Mouse (Mus musculus): ENCODE results near the gene Lrrc57. TPM values are rescaled to one million over a fixed set of nuclear protein-coding genes. Genes with fewer than 3 reads are reported as not detected.

Lrrc57 gene
- polyA plus RNA-seq (2012; rRNA removed; ENCODE audit: low replicate concordance): 4.6 and 7.9 TPM in 2 replicates

GRCm38 (mm10) chr2:120608830-120609723, at the start of gene Lrrc57, which contains the start of gene Haus2:
Gene Lrrc57 (minus strand): TSS chr2:120609520.
Gene Haus2 (plus strand): TSS chr2:120609383.

GRCm38 (mm10) chr2:120628886-120629735, 19.8 kb upstream of the Lrrc57 start, which contains the start of gene Stard9:
Gene Stard9 (plus strand): TSS chr2:120629121.

GRCm38 (mm10) chr2:120566886-120567797, 42.2 kb downstream of the Lrrc57 start, which contains the start of gene Snap23:
Gene Snap23 (plus strand): TSS chr2:120567671.

GRCm38 (mm10) chr2:120563235-120563990, 45.9 kb downstream of the Lrrc57 start, which contains the start of gene Zfp106:
Gene Zfp106 (minus strand): TSS chr2:120563843.

Other genes with a start within 250 kb of the Lrrc57 start
- 3.5 and 6.2 TPM in 2 replicates for gene Ganc, start 205.6 kb downstream of the Lrrc57 start, polyA plus RNA-seq (2012; rRNA removed; ENCODE audit: low replicate concordance)
- gene Tmem87a, start 205.4 kb downstream of the Lrrc57 start, polyA plus RNA-seq (2012; rRNA removed; ENCODE audit: low replicate concordance): 2.2 and 2.3 TPM in 2 replicates
- 0.47 and 0.62 TPM in 2 replicates for gene Capn3, start 153.5 kb downstream of the Lrrc57 start, polyA plus RNA-seq (2012; rRNA removed; ENCODE audit: low replicate concordance)
- 8.6 and 31.0 TPM in 2 replicates for gene Zfp106, start 45.7 kb downstream of the Lrrc57 start, polyA plus RNA-seq (2012; rRNA removed; ENCODE audit: low replicate concordance)
- 0.79 and 1.1 TPM in 2 replicates for gene Snap23, start 41.8 kb downstream of the Lrrc57 start, polyA plus RNA-seq (2012; rRNA removed; ENCODE audit: low replicate concordance)
- gene Haus2, start 137 bp downstream of the Lrrc57 start, polyA plus RNA-seq (2012; rRNA removed; ENCODE audit: low replicate concordance): 0.40 and 0.59 TPM in 2 replicates
- gene Stard9, start 19.6 kb upstream of the Lrrc57 start, polyA plus RNA-seq (2012; rRNA removed; ENCODE audit: low replicate concordance): 1.1 and 1.5 TPM in 2 replicates
- 14.7 and 15.6 TPM in 2 replicates for gene Cdan1, start 240.6 kb upstream of the Lrrc57 start, polyA plus RNA-seq (2012; rRNA removed; ENCODE audit: low replicate concordance)
- gene Ttbk2, start 241.1 kb upstream of the Lrrc57 start, polyA plus RNA-seq (2012; rRNA removed; ENCODE audit: low replicate concordance): 1.2 and 3.5 TPM in 2 replicates

Measured in duodenum, adult 2 months (tissue).